Mouse (Mus musculus): ENCODE measurements around the gene Zfp553.

Gene Zfp553

GRCm38 (mm10) chr7:127263526-127263925, 30.7 kb downstream of the Zfp553 start:
- no peak for DNase-seq (ENCODE audit: inconsistent age in 2 of 2, low spot score in 1 of 2)

- peak in 1 of 2 experiments; percentile 74 for DNase-seq (ENCODE audit: inconsistent age in 2 of 2, low spot score in 1 of 2)
Observed at GRCm38 (mm10) chr7:127270256-127270655, 37.4 kb downstream of the Zfp553 start.

GRCm38 (mm10) chr7:127270666-127271065, 37.8 kb downstream of the Zfp553 start:
- no peak for DNase-seq (ENCODE audit: inconsistent age in 2 of 2, low spot score in 1 of 2)

- peak in 1 of 2 experiments; percentile 43 for DNase-seq (ENCODE audit: inconsistent age in 2 of 2, low spot score in 1 of 2)
Observed at GRCm38 (mm10) chr7:127271093-127271492, 38.2 kb downstream of the Zfp553 start.

- DNase-seq (ENCODE audit: inconsistent age in 2 of 2, low spot score in 1 of 2), result peak in 1 of 2 experiments; percentile 71
Observed at GRCm38 (mm10) chr7:127272566-127272965, 39.7 kb downstream of the Zfp553 start.

GRCm38 (mm10) chr7:127273118-127273923, 40.5 kb downstream of the Zfp553 start:
- DNase-seq (ENCODE audit: inconsistent age in 2 of 2, low spot score in 1 of 2), result peak; percentile 47 to 82

- DNase-seq (ENCODE audit: inconsistent age in 2 of 2, low spot score in 1 of 2), result peak; percentile 94 to 99
Observed at GRCm38 (mm10) chr7:127273925-127274789, 41.3 kb downstream of the Zfp553 start, which contains the start of gene Sephs2. Sephs2 (minus strand) TSS chr7:127274055.

- DNase-seq (ENCODE audit: inconsistent age in 2 of 2, low spot score in 1 of 2), result no peak
Observed at GRCm38 (mm10) chr7:127276519-127276961, 43.7 kb downstream of the Zfp553 start.

- peak; percentile 59 to 74 for DNase-seq (ENCODE audit: inconsistent age in 2 of 2, low spot score in 1 of 2)
Observed at GRCm38 (mm10) chr7:127278311-127278710, 45.5 kb downstream of the Zfp553 start.

- peak in 1 of 2 experiments; percentile 53 for DNase-seq (ENCODE audit: inconsistent age in 2 of 2, low spot score in 1 of 2)
Observed at GRCm38 (mm10) chr7:127280092-127280491, 47.2 kb downstream of the Zfp553 start.

GRCm38 (mm10) chr7:127281114-127281513, 48.3 kb downstream of the Zfp553 start:
- peak in 1 of 2 experiments; percentile 39 for DNase-seq (ENCODE audit: inconsistent age in 2 of 2, low spot score in 1 of 2)

GRCm38 (mm10) chr7:127282190-127282589, 49.3 kb downstream of the Zfp553 start:
- DNase-seq (ENCODE audit: inconsistent age in 2 of 2, low spot score in 1 of 2), result no peak

- no peak for DNase-seq (ENCODE audit: inconsistent age in 2 of 2, low spot score in 1 of 2)
Observed at GRCm38 (mm10) chr7:127285154-127285553, 52.3 kb downstream of the Zfp553 start.
